Mouse (Mus musculus) lung, adult 2 months (tissue): ENCODE data around the gene Itprip. TPM values are rescaled to one million over a fixed set of nuclear protein-coding genes. Genes with fewer than 3 reads are reported as not detected.

Experiments
- DNase-seq: peaks from one replicate; pipeline ENCODE4 v3.0.0; 2022
- H3K4me1 ChIP-seq: fragments of 200-500 bp; 2 replicates; pipeline ENCODE4 v1.6.1; 2011; ENCODE audit warnings: low read length; ENCODE audit not compliant: control insufficient read depth, insufficient read depth
- H3K4me3 ChIP-seq: fragments of 200-500 bp; replicated peaks from 2 replicates; pipeline ENCODE3; 2011; ENCODE audit warnings: low read depth, mild to moderate bottlenecking, control low read depth, low read length; ENCODE audit errors: extremely low read depth
- CTCF ChIP-seq: fragments of 200-500 bp; IDR thresholded peaks from 2 replicates; pipeline ENCODE4 v1.5.1; 2011; ENCODE audit warnings: mild to moderate bottlenecking, low read length, control low read depth; ENCODE audit not compliant: insufficient read depth
- POLR2A ChIP-seq: fragments of 200-500 bp; IDR thresholded peaks from 2 replicates; pipeline ENCODE4 v1.6.1; 2011; ENCODE audit warnings: low read depth, mild to moderate bottlenecking, control low read depth, low read length, borderline replicate concordance; ENCODE audit errors: extremely low read depth
- WGBS: fragments of 180-500 bp; shearing (Covaris S2); methylation state at CpG from one replicate; pipeline ENCODE4 v1.1.7; 2018; 5-methylcytosine and 5-hydroxymethylcytosine counted together
- polyA plus RNA-seq: library from polyadenylated mRNA; depleted of rRNA; stranded (reverse); fragments of >200 nt; gene quantifications from 2 replicates; pipeline ENCODE4 v1.2.3, GENCODE M21; 2012

Gene Itprip
- polyA plus RNA-seq, 1 experiment = 22.0 TPM

DNA sequence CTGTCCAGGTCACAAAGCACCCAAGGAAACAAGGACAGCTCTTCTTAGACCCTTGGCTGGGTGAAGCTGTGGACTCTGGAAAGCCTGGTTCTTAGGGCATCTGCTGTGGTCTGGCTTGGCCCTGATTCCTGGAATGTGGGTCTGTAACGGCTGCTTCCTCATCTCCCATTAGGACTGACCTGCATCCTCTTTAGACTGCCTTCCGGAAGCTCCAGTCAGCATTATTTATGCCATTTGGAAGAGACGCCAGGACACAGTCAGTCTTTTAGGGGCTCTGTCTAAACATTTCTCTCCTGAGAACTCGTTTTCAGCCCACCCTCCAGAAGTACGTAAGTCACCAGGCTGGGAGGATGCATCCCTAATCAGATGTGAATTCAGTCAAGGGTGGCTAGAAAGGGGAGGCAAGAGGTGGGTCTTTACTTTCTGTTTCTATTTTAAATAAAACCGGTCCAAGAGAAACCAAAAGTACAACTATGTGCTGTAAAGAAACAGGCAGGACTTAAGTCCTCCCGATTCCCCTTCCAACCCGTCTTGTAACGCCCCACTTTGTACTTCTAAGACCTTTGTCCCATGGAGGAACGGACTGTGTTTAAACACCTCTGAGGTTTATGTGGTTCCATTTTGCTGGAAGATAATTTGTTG lies 28.5 kb downstream of the Itprip start:
- TF ChIP-seq CTCF = no peak
- no peak for TF ChIP-seq POLR2A
- WGBS = 19% methylated on average over 10 of the region's 10 CpGs
- Histone ChIP-seq H3K4me1 (peaks cover 18% of the 10 kb centered on the region), H3K4me3 (peak overlapping the region; percentile 52)
- no peak for DNase-seq

DNA sequence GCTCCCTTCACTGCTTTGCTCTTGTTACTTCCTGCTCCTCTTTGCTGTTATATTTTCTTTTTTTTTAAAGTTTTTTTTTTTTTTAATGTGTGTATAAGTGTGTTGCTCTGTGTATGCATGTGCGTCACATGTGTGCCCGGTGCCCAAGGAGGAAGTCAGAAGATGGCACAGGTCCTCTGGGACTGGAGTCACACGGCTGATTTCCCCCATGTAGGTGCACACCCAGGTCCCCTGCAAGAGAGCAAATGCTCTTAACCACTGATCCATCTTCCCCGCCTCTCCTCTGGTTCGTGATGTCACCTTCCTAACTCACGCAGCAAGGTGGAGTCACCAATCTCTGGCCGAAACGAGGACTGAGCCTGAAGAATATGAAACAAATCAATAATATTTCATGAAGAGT lies 31.1 kb downstream of the Itprip start:
- Histone ChIP-seq H3K4me1 (peaks cover 18% of the 10 kb centered on the region), H3K4me3 (no peak overlapping the region)
- TF ChIP-seq CTCF (no peak), POLR2A (no peak)
- 88% methylated on average over 8 of the region's 8 CpGs for WGBS
- DNase-seq = no peak

DNA sequence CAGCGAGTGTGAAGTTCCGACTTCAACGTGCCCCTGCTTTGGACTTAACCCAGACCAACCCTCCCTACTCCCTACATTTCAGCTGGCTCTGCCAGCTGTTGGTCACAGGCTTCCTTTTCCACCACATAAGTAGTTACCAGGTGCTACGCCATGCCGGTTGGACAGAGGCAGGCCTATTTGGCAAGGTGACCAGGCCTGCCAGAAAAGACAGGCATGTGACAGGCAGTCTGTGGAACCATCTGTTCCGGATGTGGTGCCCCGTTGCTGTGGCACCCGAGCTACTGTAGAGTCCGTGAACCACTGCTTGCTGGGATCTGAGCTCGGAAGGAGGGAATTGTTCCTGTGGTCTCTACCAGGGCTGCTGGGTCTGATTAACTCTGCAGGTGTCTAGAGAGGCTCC lies 31.7 kb downstream of the Itprip start:
- Histone ChIP-seq H3K4me3 (no peak overlapping the region), H3K4me1 (peaks cover 18% of the 10 kb centered on the region)
- 68% methylated on average over 10 of the region's 10 CpGs for WGBS
- TF ChIP-seq CTCF = no peak
- no peak for TF ChIP-seq POLR2A
- no peak for DNase-seq

DNA sequence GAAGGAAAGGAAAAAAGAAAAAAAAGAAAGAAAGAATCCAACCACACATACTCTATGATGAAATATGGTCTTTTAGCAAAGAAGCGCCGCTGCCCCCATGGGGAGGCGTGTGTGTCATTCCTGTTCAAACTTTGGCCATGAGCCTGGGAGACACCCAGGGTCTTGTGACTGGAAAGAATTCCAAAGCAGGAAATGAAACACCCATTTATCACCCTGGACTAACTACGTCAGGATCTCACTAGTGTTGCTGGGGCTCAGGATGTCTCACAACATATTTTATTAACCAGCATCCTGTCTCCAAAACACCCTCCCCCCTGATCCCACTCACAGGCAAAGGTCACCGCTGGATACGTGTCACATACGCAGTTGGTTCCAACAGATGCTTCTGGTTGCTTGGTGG lies 32.5 kb downstream of the Itprip start:
- Histone ChIP-seq H3K4me1 (peaks cover 12% of the 10 kb centered on the region), H3K4me3 (no peak overlapping the region)
- TF ChIP-seq POLR2A (no peak), CTCF (no peak)
- WGBS = 23% methylated on average over 7 of the region's 7 CpGs
- no peak for DNase-seq

DNA sequence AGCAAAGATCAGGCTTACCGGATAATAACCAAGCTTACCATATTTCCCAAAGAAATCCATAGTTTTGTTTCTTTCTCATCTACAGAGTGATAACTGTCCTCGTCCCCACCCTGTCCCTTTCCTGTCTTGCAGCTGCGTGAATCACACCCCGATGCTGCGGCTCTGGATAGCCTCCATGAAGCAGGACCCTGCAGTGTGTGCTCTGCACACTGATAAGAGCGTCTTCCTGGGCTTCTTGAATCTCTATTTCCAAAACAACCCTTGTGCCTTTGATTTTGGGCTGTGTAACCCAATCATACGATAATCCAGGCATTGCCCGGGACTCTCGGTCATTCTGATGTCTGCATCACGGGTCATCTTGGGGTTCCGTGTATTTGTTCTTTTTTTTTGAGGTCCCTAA lies 33.2 kb downstream of the Itprip start:
- WGBS = 50% methylated on average over 11 of the region's 11 CpGs

DNA sequence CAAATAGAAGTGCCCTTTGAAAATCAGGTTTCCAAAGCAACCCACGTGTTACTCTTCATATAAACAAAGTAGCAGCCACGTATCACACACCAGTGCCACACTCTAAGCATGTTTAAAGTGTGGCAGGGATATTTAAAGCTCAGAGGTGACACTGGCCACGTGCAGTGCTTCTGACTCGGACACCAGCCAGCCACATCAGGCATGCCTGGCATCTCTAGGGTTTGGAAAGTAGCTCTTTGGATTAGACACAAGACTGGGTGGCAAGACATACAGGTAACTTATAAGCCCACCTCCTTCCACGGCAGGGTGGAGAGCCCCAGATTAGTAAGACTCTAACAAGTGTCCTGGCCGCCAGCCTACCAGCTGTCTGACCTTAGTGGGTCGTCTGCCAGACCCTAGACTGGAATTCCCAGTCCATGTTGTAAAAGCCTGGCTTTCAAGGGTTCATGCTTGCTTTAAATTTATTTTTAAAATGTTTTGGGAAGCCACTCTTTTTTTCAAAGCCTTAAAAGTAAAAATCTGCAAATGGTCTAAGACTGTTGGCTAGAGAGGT lies 33.8 kb downstream of the Itprip start:
- DNase-seq = peak; percentile 54
- Histone ChIP-seq H3K4me1 (peaks cover 4% of the 10 kb centered on the region), H3K4me3 (no peak overlapping the region)
- no peak for TF ChIP-seq POLR2A
- TF ChIP-seq CTCF = no peak
- WGBS = 50% methylated on average over 7 of the region's 7 CpGs

More for the DNA sequence above, 33.2 kb downstream of the Itprip start:
- Histone ChIP-seq H3K4me3 (no peak overlapping the region), H3K4me1 (peaks cover 6% of the 10 kb centered on the region)
- TF ChIP-seq CTCF (no peak), POLR2A (no peak)
- DNase-seq = no peak

DNA sequence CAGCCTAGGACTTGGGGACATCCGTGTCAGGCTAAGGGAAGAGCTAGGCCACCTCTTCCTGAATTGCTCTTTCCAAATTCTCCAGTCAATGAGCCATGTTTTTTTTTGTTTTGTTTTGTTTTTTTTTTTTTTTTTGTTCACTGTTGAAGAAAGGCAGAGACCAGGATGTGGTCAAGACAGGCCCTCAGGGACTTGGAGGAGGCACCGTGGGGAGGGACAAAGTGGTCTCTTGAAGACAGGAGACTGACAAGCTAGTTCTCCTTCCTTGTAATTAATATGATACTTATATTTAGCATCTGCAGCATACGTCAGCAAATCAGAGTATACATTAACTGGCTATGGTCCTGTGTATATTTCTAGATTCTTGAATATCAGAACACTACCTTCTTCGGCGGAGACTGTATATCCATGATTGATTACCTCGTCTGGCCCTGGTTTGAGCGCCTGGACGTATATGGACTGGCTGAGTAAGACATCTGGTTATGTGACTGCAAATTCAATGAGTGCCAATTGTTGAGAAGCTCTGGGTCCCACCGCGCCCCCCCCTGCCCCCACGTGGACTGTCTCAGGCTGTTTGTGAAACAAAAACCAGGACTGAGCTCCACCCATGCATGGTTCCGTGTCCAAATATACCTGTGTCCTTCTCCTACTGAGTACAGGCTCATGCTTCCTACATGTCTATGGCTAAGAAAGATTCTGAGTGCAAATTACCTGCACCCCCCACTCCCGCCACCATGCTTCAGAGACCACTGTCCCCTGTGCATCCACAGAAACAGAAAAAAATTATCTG lies 34.6 kb downstream of the Itprip start:
- Histone ChIP-seq H3K4me1 (peaks cover 3% of the 10 kb centered on the region), H3K4me3 (no peak overlapping the region)
- TF ChIP-seq CTCF = no peak
- TF ChIP-seq POLR2A = no peak
- DNase-seq = no peak
- WGBS = 76% methylated on average over 13 of the region's 13 CpGs

DNA sequence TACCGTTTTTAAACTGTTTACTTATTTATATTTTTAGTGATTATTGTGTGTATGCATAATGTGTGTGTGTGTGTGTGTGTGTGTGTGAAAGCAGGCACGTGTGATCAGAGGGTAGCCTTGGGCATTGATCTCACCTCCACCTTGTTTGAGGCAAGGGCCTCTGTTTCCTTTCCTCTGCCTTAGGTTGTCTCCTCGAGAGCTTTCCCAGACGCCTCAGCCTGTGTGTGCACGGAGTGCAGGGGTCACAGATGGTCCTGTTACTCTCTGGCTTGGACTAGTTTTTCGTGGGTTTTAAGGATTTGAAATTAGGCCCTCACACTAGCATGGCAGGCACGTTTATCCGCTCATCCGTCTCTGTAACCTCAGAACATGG lies 36.2 kb downstream of the Itprip start:
- TF ChIP-seq POLR2A = no peak
- no peak for TF ChIP-seq CTCF
- Histone ChIP-seq H3K4me1 (peaks cover 3% of the 10 kb centered on the region), H3K4me3 (no peak overlapping the region)
- WGBS = 58% methylated on average over 9 of the region's 9 CpGs
- no peak for DNase-seq

GRCm38 (mm10) chr19:47882151-47882881 lies 36.8 kb downstream of the Itprip start:
- no peak overlapping the region for H3K4me3 ChIP-seq
- peaks cover 3% of the 10 kb centered on the region for H3K4me1 ChIP-seq
- 19% methylated on average over 11 of the region's 11 CpGs for WGBS
- DNase-seq = peak; percentile 79
- TF ChIP-seq POLR2A (no peak), CTCF (peak; percentile 100)

- Histone ChIP-seq H3K4me1 (peaks cover 3% of the 10 kb centered on the region), H3K4me3 (no peak overlapping the region)
- DNase-seq = no peak
- 68% methylated on average over 7 of the region's 7 CpGs for WGBS
- no peak for TF ChIP-seq POLR2A
- no peak for TF ChIP-seq CTCF
These were observed 37.6 kb downstream of the Itprip start for GRCm38 (mm10) chr19:47881538-47881937.
